Mouse (Mus musculus) cortical plate, adult 2 months (tissue): ENCODE measurements around the gene Fam19a1.

ENCODE experiments used
- CTCF ChIP-seq: fragments of 200-500 bp; IDR thresholded peaks from 2 replicates; pipeline ENCODE4 v1.5.1; 2011; ENCODE audit warnings: mild to moderate bottlenecking, control low read depth, low read length; ENCODE audit not compliant: insufficient read depth; ENCODE audit errors: extremely low read depth
- POLR2A ChIP-seq: fragments of 200-500 bp; IDR thresholded peaks from 2 replicates; pipeline ENCODE4 v1.6.1; 2011; ENCODE audit warnings: mild to moderate bottlenecking, low read length, control low read depth; ENCODE audit not compliant: insufficient read depth; ENCODE audit errors: extremely low read depth

DNA sequence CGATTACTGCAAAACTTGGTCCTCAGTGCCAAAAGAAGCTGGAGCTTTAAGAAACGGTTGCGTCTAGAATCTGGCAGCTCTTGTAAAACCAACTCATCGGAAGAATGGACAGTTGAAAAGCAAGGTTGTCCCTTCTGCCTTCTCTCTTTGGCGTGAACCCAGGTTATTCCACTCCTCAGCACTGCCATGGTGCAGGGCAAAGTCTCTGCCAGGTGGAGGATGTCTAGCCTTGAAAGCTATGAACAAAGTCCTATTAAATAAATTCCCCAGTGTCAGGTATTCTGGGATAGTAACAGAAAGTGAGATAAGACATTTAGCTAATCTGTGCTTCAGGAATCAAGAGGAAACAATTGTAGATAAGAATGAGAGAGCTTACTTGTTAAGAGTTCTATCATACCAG, 157.5 kb downstream of the Fam19a1 start:
- TF ChIP-seq CTCF = no peak
- no peak for TF ChIP-seq POLR2A
